Comparison of ENCODE assay signal across 7 mouse cellular contexts in genomic region chr12:91588176-91588669, GRCm38 (mm10). TPM values are rescaled to one million over a fixed set of nuclear protein-coding genes. Genes with fewer than 3 reads are reported as not detected.
DNase-seq lines count a peak whose midpoint lies in the region; ATAC-seq and TF ChIP-seq lines count a peak whose summit lies in the region.

No protein-coding gene starts in this region.

- peak overlapping the region; percentile 58 for H3K4me2 ChIP-seq in embryonic facial prominence, embryonic 12.5 days (replicated peaks)
- peak overlapping the region; percentile 66 for H3K4me2 ChIP-seq in limb, embryonic 13.5 days (replicated peaks)
- H3K4me2 ChIP-seq in midbrain, embryonic 16.5 days (ENCODE audit: low read length): peak overlapping the region; percentile 76

- under 1% methylated on average over 32 of the region's 32 CpGs for WGBS in embryonic facial prominence, embryonic 12.5 days
- under 1% methylated on average over 32 of the region's 32 CpGs for WGBS in heart, adult 2 months
- under 1% methylated on average over 32 of the region's 32 CpGs for WGBS in limb, embryonic 13.5 days
- under 1% methylated on average over 32 of the region's 32 CpGs for WGBS in midbrain, embryonic 16.5 days

- peak overlapping the region; percentile 100 for H3K9ac ChIP-seq in embryonic facial prominence, embryonic 12.5 days
- peak overlapping the region; percentile 83 for H3K9ac ChIP-seq in heart, adult 2 months (ENCODE audit: low read depth, low read length)
- H3K9ac ChIP-seq in limb, embryonic 13.5 days: peak overlapping the region; percentile 100
- H3K9ac ChIP-seq in midbrain, embryonic 16.5 days (ENCODE audit: low read depth, low read length): peak overlapping the region; percentile 99

- H3K4me1 ChIP-seq in embryonic facial prominence, embryonic 12.5 days: peaks cover 14% of the 10 kb centered on the region
- peaks cover 5% of the 10 kb centered on the region for H3K4me1 ChIP-seq in heart, adult 2 months (ENCODE audit: control insufficient read depth, insufficient read depth, low read length)
- peaks cover 15% of the 10 kb centered on the region for H3K4me1 ChIP-seq in limb, embryonic 13.5 days
- H3K4me1 ChIP-seq in midbrain, embryonic 16.5 days (ENCODE audit: control insufficient read depth, insufficient read depth, low read length): peaks cover 27% of the 10 kb centered on the region

- no peaks in the 10 kb centered on the region for H3K79me2 ChIP-seq in heart, adult 2 months (replicated peaks; ENCODE audit: control insufficient read depth, insufficient read depth, low read length)

- H3K4me3 ChIP-seq in embryonic facial prominence, embryonic 12.5 days: peak overlapping the region; percentile 83
- H3K4me3 ChIP-seq in heart, adult 2 months: peak overlapping the region; percentile 82
- H3K4me3 ChIP-seq in limb, embryonic 13.5 days: peak overlapping the region; percentile 87
- peak overlapping the region; percentile 87 for H3K4me3 ChIP-seq in midbrain, embryonic 16.5 days (ENCODE audit: low read depth, low read length)

- peak; percentile 99 for TF ChIP-seq POLR2A in heart, adult 2 months (IDR thresholded peaks at IDR 0.05; ENCODE audit: insufficient read depth, low read depth, low read length)

- H3K27ac ChIP-seq in embryonic facial prominence, embryonic 12.5 days: peak overlapping the region; percentile 100
- peak overlapping the region; percentile 98 for H3K27ac ChIP-seq in heart, adult 2 months
- peak overlapping the region; percentile 100 for H3K27ac ChIP-seq in limb, embryonic 13.5 days
- H3K27ac ChIP-seq in midbrain, embryonic 16.5 days (ENCODE audit: low read length): peak overlapping the region; percentile 100

- DNase-seq in adrenal gland, postnatal 25 days: peak; percentile 92
- peak; percentile 93 for DNase-seq in heart, adult 2 months
- peak; percentile 91 for DNase-seq in kidney, adult 8-10 months
- peak; percentile 87 for DNase-seq in spleen, postnatal 10 days (ENCODE audit: low spot score in 2 of 2)

- ATAC-seq in embryonic facial prominence, embryonic 12.5 days (ENCODE audit: insufficient number of reproducible peaks, insufficient read depth, low FRiP score, low TSS enrichment): peak; percentile 91
- ATAC-seq in limb, embryonic 13.5 days (ENCODE audit: low FRiP score, low read depth): peak; percentile 92
- peak; percentile 91 for ATAC-seq in midbrain, embryonic 16.5 days

- TF ChIP-seq CTCF in heart, adult 2 months (IDR thresholded peaks at IDR 0.05): peak; percentile 42

- no peaks in the 10 kb centered on the region for H3K9me3 ChIP-seq in embryonic facial prominence, embryonic 12.5 days
- no peaks in the 10 kb centered on the region for H3K9me3 ChIP-seq in limb, embryonic 13.5 days
- H3K9me3 ChIP-seq in midbrain, embryonic 16.5 days (replicated peaks; ENCODE audit: control insufficient read depth, low read length, poor library complexity, severe bottlenecking): no peaks in the 10 kb centered on the region

- H3K36me3 ChIP-seq in embryonic facial prominence, embryonic 12.5 days: peaks cover 24% of the 10 kb centered on the region
- H3K36me3 ChIP-seq in heart, adult 2 months (ENCODE audit: control insufficient read depth, insufficient read depth, low read length): peaks cover 14% of the 10 kb centered on the region
- peaks cover 20% of the 10 kb centered on the region for H3K36me3 ChIP-seq in limb, embryonic 13.5 days
- no peaks in the 10 kb centered on the region for H3K36me3 ChIP-seq in midbrain, embryonic 16.5 days (ENCODE audit: control insufficient read depth, insufficient read depth, low read length)

- peak; percentile 84 for TF ChIP-seq EP300 in heart, adult 2 months (IDR thresholded peaks at IDR 0.05; ENCODE audit: insufficient read depth, low read depth, low read length)

- intact Hi-C loops in heart, adult 2 months (cut with DNase I): loop anchor here (5.0 kb wide), 1 partner anchor 259 kb away; the partner anchor contains the start of gene Sel1l

- no peaks in the 10 kb centered on the region for H3K27me3 ChIP-seq in embryonic facial prominence, embryonic 12.5 days
- H3K27me3 ChIP-seq in heart, adult 2 months (ENCODE audit: control insufficient read depth, insufficient read depth, low read length): no peaks in the 10 kb centered on the region
- H3K27me3 ChIP-seq in limb, embryonic 13.5 days: no peaks in the 10 kb centered on the region
- H3K27me3 ChIP-seq in midbrain, embryonic 16.5 days (ENCODE audit: control insufficient read depth, insufficient read depth, low read depth, low read length): no peaks in the 10 kb centered on the region

RNA-seq across cellular contexts. Expression of gene Gtf2a1, which starts 2.1 kb away (rescaled TPM):
- total RNA-seq in adrenal gland, postnatal 25 days (2021): 39.9 and 50.1 TPM in 2 replicates
- polyA plus RNA-seq in embryonic facial prominence, embryonic 12.5 days (2016; fragmentation: Nextera tagmentation; extraction: Ambion mirVana): 56.7 and 61.1 TPM in 2 replicates
- 10 to 100 TPM; 25.3 to 28.3 TPM for total RNA-seq in heart, adult 2 months (2021)
- polyA plus RNA-seq in heart, adult 2 months (2012; rRNA removed): 9.1 and 12.3 TPM in 2 replicates
- polyA plus RNA-seq in limb, embryonic 13.5 days (2015; fragmentation: Nextera tagmentation; extraction: Ambion mirVana): 47.6 and 50.4 TPM in 2 replicates
- 68.0 and 72.2 TPM in 2 replicates for polyA plus RNA-seq in midbrain, embryonic 16.5 days (2015; fragmentation: Nextera tagmentation; extraction: Ambion mirVana)

Comparison
In these comparisons a context has a peak if more than half of its experiments do, and no peak if none do; other contexts are left out.
1. Peak in every context shown above with its lines: DNase-seq, ATAC-seq, H3K4me3 ChIP-seq and H3K27ac ChIP-seq.